Mouse (Mus musculus): ENCODE results near the gene Panx2. TPM values are rescaled to one million over a fixed set of nuclear protein-coding genes. Genes with fewer than 3 reads are reported as not detected.
A peak's percentile ranks its signal among the peaks of the same experiment; 100 is the strongest.

Gene Panx2
- polyA plus RNA-seq, 1 experiment from 2014 or later, result 0.71 TPM

GRCm38 (mm10) chr15:89083906-89084305, 24.4 kb downstream of the Panx2 start:
- 95% methylated on average over 1 of the region's 1 CpGs for WGBS
- H3K27me3 ChIP-seq (ENCODE audit: control insufficient read depth, insufficient read depth, low read length), result no peaks in the 10 kb centered on the region
- ATAC-seq (replicated peaks; ENCODE audit: low FRiP score), result no peak
- H3K27ac ChIP-seq (ENCODE audit: low read depth, low read length), result no peak overlapping the region
- H3K4me3 ChIP-seq (ENCODE audit: low read depth, low read length), result no peak overlapping the region
- no peaks in the 10 kb centered on the region for H3K9me3 ChIP-seq (ENCODE audit: control insufficient read depth, low read length)
- H3K9ac ChIP-seq (ENCODE audit: low read length), result no peak overlapping the region
- DNase-seq (ENCODE audit: low spot score), result no peak
- peaks cover 2% of the 10 kb centered on the region; the same call in 1 of the 2 replicates for H3K36me3 ChIP-seq (ENCODE audit: control insufficient read depth, insufficient read depth, low read length)
- no peak overlapping the region for H3K4me2 ChIP-seq (ENCODE audit: low read depth, low read length, severe bottlenecking)
- H3K4me1 ChIP-seq (replicated peaks; ENCODE audit: control insufficient read depth, insufficient read depth, low read length), result peaks cover 3% of the 10 kb centered on the region; the same call in 1 of the 2 replicates

GRCm38 (mm10) chr15:89084826-89085225, 25.3 kb downstream of the Panx2 start:
- H3K4me2 ChIP-seq (ENCODE audit: low read depth, low read length, severe bottlenecking), result no peak overlapping the region
- H3K4me1 ChIP-seq (replicated peaks; ENCODE audit: control insufficient read depth, insufficient read depth, low read length), result peaks cover 3% of the 10 kb centered on the region; the same call in 1 of the 2 replicates
- H3K9me3 ChIP-seq (ENCODE audit: control insufficient read depth, low read length), result no peaks in the 10 kb centered on the region
- H3K27ac ChIP-seq (ENCODE audit: low read depth, low read length), result no peak overlapping the region
- no peak overlapping the region for H3K9ac ChIP-seq (ENCODE audit: low read length)
- no peak overlapping the region for H3K4me3 ChIP-seq (ENCODE audit: low read depth, low read length)
- DNase-seq (ENCODE audit: low spot score), result no peak
- peaks cover 2% of the 10 kb centered on the region; the same call in 1 of the 2 replicates for H3K36me3 ChIP-seq (ENCODE audit: control insufficient read depth, insufficient read depth, low read length)
- 84% methylated on average over 2 of the region's 2 CpGs for WGBS
- H3K27me3 ChIP-seq (ENCODE audit: control insufficient read depth, insufficient read depth, low read length), result no peaks in the 10 kb centered on the region
- no peak for ATAC-seq (replicated peaks; ENCODE audit: low FRiP score)

GRCm38 (mm10) chr15:89088607-89089247, 29.2 kb downstream of the Panx2 start, which contains the start of gene Selenoo:
Selenoo (plus strand) TSS chr15:89089084.
- Histone ChIP-seq H3K9ac (ENCODE audit: low read length) (peak within 1 kb of the TSS; percentile 90), H3K4me1 (replicated peaks; ENCODE audit: control insufficient read depth, insufficient read depth, low read length) (peaks cover 6% of the 10 kb centered on the region; the same call in 1 of the 2 replicates), H3K27ac (ENCODE audit: low read depth, low read length) (0 out of 2 replicates have a peak within 1 kb of the TSS, but pooled peaks have one; percentile 25), H3K4me3 (ENCODE audit: low read depth, low read length) (peak within 1 kb of the TSS; percentile 98), H3K9me3 (ENCODE audit: control insufficient read depth, low read length) (no peaks in the 10 kb centered on the region), H3K27me3 (ENCODE audit: control insufficient read depth, insufficient read depth, low read length) (no peaks in the 10 kb centered on the region), H3K4me2 (ENCODE audit: low read depth, low read length, severe bottlenecking) (peak within 1 kb of the TSS; percentile 98), H3K36me3 (ENCODE audit: control insufficient read depth, insufficient read depth, low read length) (peaks cover 3% of the 10 kb centered on the region; the same call in 1 of the 2 replicates)
- 2% methylated on average over 38 of the region's 38 CpGs for WGBS
- DNase-seq (ENCODE audit: low spot score) (peak; percentile 92), ATAC-seq (replicated peaks; ENCODE audit: low FRiP score) (peak; percentile 92)

GRCm38 (mm10) chr15:89089248-89090051, 29.9 kb downstream of the Panx2 start:
- Histone ChIP-seq H3K4me2 (ENCODE audit: low read depth, low read length, severe bottlenecking) (peak overlapping the region; percentile 98), H3K36me3 (ENCODE audit: control insufficient read depth, insufficient read depth, low read length) (peaks cover 10% of the 10 kb centered on the region), H3K27ac (ENCODE audit: low read depth, low read length) (no peak overlapping the region), H3K27me3 (ENCODE audit: control insufficient read depth, insufficient read depth, low read length) (no peaks in the 10 kb centered on the region), H3K4me3 (ENCODE audit: low read depth, low read length) (peak overlapping the region; percentile 98), H3K9me3 (ENCODE audit: control insufficient read depth, low read length) (no peaks in the 10 kb centered on the region), H3K4me1 (replicated peaks; ENCODE audit: control insufficient read depth, insufficient read depth, low read length) (peaks cover 6% of the 10 kb centered on the region; the same call in 1 of the 2 replicates), H3K9ac (ENCODE audit: low read length) (peak overlapping the region; percentile 90)
- ATAC-seq (replicated peaks; ENCODE audit: low FRiP score) (peak; percentile 43; the same call in 1 of the 2 replicates), DNase-seq (ENCODE audit: low spot score) (peak; percentile 67)
- 3% methylated on average over 68 of the region's 68 CpGs for WGBS

GRCm38 (mm10) chr15:89090662-89091061, 31.1 kb downstream of the Panx2 start:
- H3K27me3 ChIP-seq (ENCODE audit: control insufficient read depth, insufficient read depth, low read length), result no peaks in the 10 kb centered on the region
- ATAC-seq (replicated peaks; ENCODE audit: low FRiP score) (no peak), DNase-seq (ENCODE audit: low spot score) (no peak)
- H3K27ac ChIP-seq (ENCODE audit: low read depth, low read length), result no peak overlapping the region
- H3K4me2 ChIP-seq (ENCODE audit: low read depth, low read length, severe bottlenecking), result no peak overlapping the region
- 88% methylated on average over 4 of the region's 4 CpGs for WGBS
- H3K9ac ChIP-seq (ENCODE audit: low read length), result no peak overlapping the region
- H3K4me1 ChIP-seq (replicated peaks; ENCODE audit: control insufficient read depth, insufficient read depth, low read length), result peaks cover 6% of the 10 kb centered on the region; the same call in 1 of the 2 replicates
- no peaks in the 10 kb centered on the region for H3K9me3 ChIP-seq (ENCODE audit: control insufficient read depth, low read length)
- H3K36me3 ChIP-seq (ENCODE audit: control insufficient read depth, insufficient read depth, low read length), result peaks cover 17% of the 10 kb centered on the region
- H3K4me3 ChIP-seq (ENCODE audit: low read depth, low read length), result no peak overlapping the region

- H3K9me3 ChIP-seq (ENCODE audit: control insufficient read depth, low read length), result no peaks in the 10 kb centered on the region
- DNase-seq (ENCODE audit: low spot score) (no peak), ATAC-seq (replicated peaks; ENCODE audit: low FRiP score) (no peak)
- H3K4me1 ChIP-seq (replicated peaks; ENCODE audit: control insufficient read depth, insufficient read depth, low read length), result peaks cover 6% of the 10 kb centered on the region; the same call in 1 of the 2 replicates
- no peak overlapping the region for H3K4me3 ChIP-seq (ENCODE audit: low read depth, low read length)
- H3K27ac ChIP-seq (ENCODE audit: low read depth, low read length), result no peak overlapping the region
- no peak overlapping the region for H3K9ac ChIP-seq (ENCODE audit: low read length)
- H3K36me3 ChIP-seq (ENCODE audit: control insufficient read depth, insufficient read depth, low read length), result peaks cover 20% of the 10 kb centered on the region
- WGBS, result 87% methylated on average over 5 of the region's 5 CpGs
- H3K4me2 ChIP-seq (ENCODE audit: low read depth, low read length, severe bottlenecking), result no peak overlapping the region
- no peaks in the 10 kb centered on the region for H3K27me3 ChIP-seq (ENCODE audit: control insufficient read depth, insufficient read depth, low read length)
Observed at GRCm38 (mm10) chr15:89092181-89092580, 32.6 kb downstream of the Panx2 start.

- H3K9me3 ChIP-seq (ENCODE audit: control insufficient read depth, low read length), result no peaks in the 10 kb centered on the region
- peaks cover 39% of the 10 kb centered on the region for H3K36me3 ChIP-seq (ENCODE audit: control insufficient read depth, insufficient read depth, low read length)
- H3K4me3 ChIP-seq (ENCODE audit: low read depth, low read length), result no peak overlapping the region
- 91% methylated on average over 5 of the region's 5 CpGs for WGBS
- H3K27ac ChIP-seq (ENCODE audit: low read depth, low read length), result no peak overlapping the region
- DNase-seq (ENCODE audit: low spot score) (no peak), ATAC-seq (replicated peaks; ENCODE audit: low FRiP score) (no peak)
- H3K4me1 ChIP-seq (replicated peaks; ENCODE audit: control insufficient read depth, insufficient read depth, low read length), result no peaks in the 10 kb centered on the region
- no peaks in the 10 kb centered on the region for H3K27me3 ChIP-seq (ENCODE audit: control insufficient read depth, insufficient read depth, low read length)
- H3K9ac ChIP-seq (ENCODE audit: low read length), result no peak overlapping the region
- H3K4me2 ChIP-seq (ENCODE audit: low read depth, low read length, severe bottlenecking), result no peak overlapping the region
Observed at GRCm38 (mm10) chr15:89097450-89097849, 37.9 kb downstream of the Panx2 start.

- Histone ChIP-seq H3K9me3 (ENCODE audit: control insufficient read depth, low read length) (no peaks in the 10 kb centered on the region), H3K36me3 (ENCODE audit: control insufficient read depth, insufficient read depth, low read length) (peaks cover 39% of the 10 kb centered on the region), H3K27me3 (ENCODE audit: control insufficient read depth, insufficient read depth, low read length) (no peaks in the 10 kb centered on the region), H3K9ac (ENCODE audit: low read length) (no peak overlapping the region), H3K27ac (ENCODE audit: low read depth, low read length) (no peak overlapping the region), H3K4me3 (ENCODE audit: low read depth, low read length) (no peak overlapping the region), H3K4me1 (replicated peaks; ENCODE audit: control insufficient read depth, insufficient read depth, low read length) (no peaks in the 10 kb centered on the region), H3K4me2 (ENCODE audit: low read depth, low read length, severe bottlenecking) (no peak overlapping the region)
- ATAC-seq (replicated peaks; ENCODE audit: low FRiP score), result no peak
- DNase-seq (ENCODE audit: low spot score), result no peak
- WGBS, result 90% methylated on average over 7 of the region's 7 CpGs
Observed at GRCm38 (mm10) chr15:89098616-89099015, 39.1 kb downstream of the Panx2 start.

All from forebrain, embryonic 11.5 days (tissue).